Mouse (Mus musculus) G1E (cell line): ENCODE results near the gene Ctsk.

Experiments used
- CTCF ChIP-seq: IDR thresholded peaks from 2 replicates; pipeline ENCODE4 v1.5.1; 2012; ENCODE audit warnings: low read depth, low read length, inconsistent platforms, mixed read lengths
- GATA1 ChIP-seq: IDR thresholded peaks from 2 replicates; pipeline ENCODE4 v1.6.1; 2012; ENCODE audit warnings: borderline replicate concordance, low read length, inconsistent platforms, mixed read lengths
- POLR2AphosphoS5 ChIP-seq: IDR thresholded peaks from 2 replicates; pipeline ENCODE4 v1.6.1; 2012; ENCODE audit warnings: low read depth, low read length, inconsistent platforms; ENCODE audit not compliant: insufficient replicate concordance

DNA sequence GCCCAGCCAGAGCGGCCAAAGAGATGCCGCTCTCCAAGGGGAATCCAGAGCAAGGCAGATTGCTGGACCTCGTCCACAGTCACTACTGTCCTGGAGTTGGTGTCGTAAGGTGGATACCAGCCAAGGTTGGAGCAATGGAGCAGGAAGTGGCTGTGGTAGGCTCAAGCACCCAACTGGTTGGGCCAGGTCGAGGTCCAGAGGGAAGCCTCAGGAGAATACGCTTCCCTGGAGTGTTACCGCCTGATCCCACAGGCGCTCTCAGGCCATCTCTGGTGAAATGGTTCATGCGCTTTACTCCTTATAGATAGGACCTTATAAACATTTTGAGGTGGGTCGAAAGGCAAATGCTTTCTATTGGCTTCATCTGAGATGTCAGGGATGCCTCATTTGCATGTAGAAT lies 39.9 kb downstream of the Ctsk start:
- TF ChIP-seq CTCF: no peak
- TF ChIP-seq GATA1: no peak
- TF ChIP-seq POLR2AphosphoS5: no peak
